10 mouse cellular contexts compared by ENCODE assay signal in genomic region chr11:96345220-96345892, GRCm38 (mm10). TPM values are rescaled to one million over a fixed set of nuclear protein-coding genes. Genes with fewer than 3 reads are reported as not detected.
DNase-seq lines count a peak whose midpoint lies in the region; ATAC-seq and TF ChIP-seq lines count a peak whose summit lies in the region.
"Had no signal": no experiment of that assay in that cellular context is flagged by ENCODE, and none has a peak within 500 bp of the region (broad histone marks: within the 10 kb centered on the region; RNA-seq: fewer than 3 reads in every experiment).

No protein-coding gene starts in this region.

- no peak for TF ChIP-seq POLR2A in liver, adult 2 months (IDR thresholded peaks at IDR 0.05; ENCODE audit: extremely low read depth, insufficient read depth, low read length)

- H3K79me2 ChIP-seq in liver, adult 2 months (ENCODE audit: control insufficient read depth, insufficient read depth, low read length), result no peaks in the 10 kb centered on the region

- peak overlapping the region; percentile 42 for H3K9ac ChIP-seq in liver, adult 2 months (ENCODE audit: low read depth, low read length)
- peak overlapping the region; percentile 50 for H3K9ac ChIP-seq in heart, embryonic 16.5 days (ENCODE audit: low read length)
- no peak overlapping the region for H3K9ac ChIP-seq in midbrain, embryonic 16.5 days (ENCODE audit: low read depth, low read length)
- H3K9ac ChIP-seq in forebrain, postnatal 0 days, result no peak overlapping the region

- no peak overlapping the region for H3K27ac ChIP-seq in liver, adult 2 months (replicated peaks; ENCODE audit: insufficient read depth, low read depth, low read length)
- H3K27ac ChIP-seq in heart, embryonic 16.5 days (ENCODE audit: low read length), result no peak overlapping the region; the same call in 1 of the 2 replicates
- no peak overlapping the region for H3K27ac ChIP-seq in midbrain, embryonic 16.5 days (ENCODE audit: low read length)
- no peak overlapping the region for H3K27ac ChIP-seq in forebrain, postnatal 0 days (ENCODE audit: low read depth, low read length)

- 12% methylated on average over 56 of the region's 56 CpGs for WGBS in liver, adult 2 months
- WGBS in heart, embryonic 16.5 days, result 8% methylated on average over 37 of the region's 56 CpGs
- under 1% methylated on average over 38 of the region's 56 CpGs for WGBS in midbrain, embryonic 16.5 days
- under 1% methylated on average over 39 of the region's 56 CpGs for WGBS in forebrain, postnatal 0 days

- no peaks in the 10 kb centered on the region for H3K9me3 ChIP-seq in heart, embryonic 16.5 days (replicated peaks; ENCODE audit: control insufficient read depth, low read length)
- 0 out of 2 replicates have a peak, but pooled peaks cover 2% of the 10 kb centered on the region for H3K9me3 ChIP-seq in midbrain, embryonic 16.5 days (replicated peaks; ENCODE audit: control insufficient read depth, low read length, poor library complexity, severe bottlenecking)
- no peaks in the 10 kb centered on the region for H3K9me3 ChIP-seq in forebrain, postnatal 0 days (ENCODE audit: low read length)

- H3K36me3 ChIP-seq in liver, adult 2 months (ENCODE audit: control insufficient read depth, insufficient read depth, low read length), result no peaks in the 10 kb centered on the region
- H3K36me3 ChIP-seq in heart, embryonic 16.5 days (ENCODE audit: control insufficient read depth, insufficient read depth), result no peaks in the 10 kb centered on the region
- no peaks in the 10 kb centered on the region for H3K36me3 ChIP-seq in midbrain, embryonic 16.5 days (ENCODE audit: control insufficient read depth, insufficient read depth, low read length)
- H3K36me3 ChIP-seq in forebrain, postnatal 0 days (ENCODE audit: insufficient read depth), result no peaks in the 10 kb centered on the region

- no peak for TF ChIP-seq CTCF in liver, adult 2 months (IDR thresholded peaks at IDR 0.05; ENCODE audit: low read depth, low read length)
- TF ChIP-seq CTCF in forebrain, postnatal 0 days (IDR thresholded peaks at IDR 0.05; ENCODE audit: low read depth), result no peak

- no peak for DNase-seq in liver, adult 2 months (ENCODE audit: extremely low read depth, low read depth, low spot score)
- DNase-seq in liver, result no peak
- DNase-seq in kidney, adult 9 months, result peak; percentile 50
- no peak for DNase-seq in right cerebral cortex, adult 2 months (ENCODE audit: low spot score in 2 of 2)
- DNase-seq in thymus, postnatal 10 days (ENCODE audit: low spot score in 2 of 2), result no peak
- DNase-seq in forebrain, postnatal 0 days, result no peak
- DNase-seq: right cerebral cortex, postnatal 4 days had no signal

- H3K4me2 ChIP-seq in heart, embryonic 16.5 days (ENCODE audit: low read depth, low read length), result peak overlapping the region; percentile 71
- 0 out of 2 replicates have a peak overlapping the region, but pooled peaks have one; percentile 23 for H3K4me2 ChIP-seq in midbrain, embryonic 16.5 days (ENCODE audit: low read length)
- H3K4me2 ChIP-seq in forebrain, postnatal 0 days (ENCODE audit: low read depth), result no peak overlapping the region

- peaks cover 3% of the 10 kb centered on the region; the same call in 1 of the 2 replicates for H3K4me1 ChIP-seq in liver, adult 2 months (ENCODE audit: control insufficient read depth, insufficient read depth, low read length)
- H3K4me1 ChIP-seq in heart, embryonic 16.5 days (ENCODE audit: control insufficient read depth, insufficient read depth, low read length), result peaks cover 5% of the 10 kb centered on the region
- peaks cover 3% of the 10 kb centered on the region for H3K4me1 ChIP-seq in midbrain, embryonic 16.5 days (ENCODE audit: control insufficient read depth, insufficient read depth, low read length)
- H3K4me1 ChIP-seq in forebrain, postnatal 0 days (ENCODE audit: insufficient read depth), result no peaks in the 10 kb centered on the region

- no peak for ATAC-seq in heart, embryonic 16.5 days (replicated peaks; ENCODE audit: extremely low read depth, insufficient read depth, low FRiP score)
- ATAC-seq in midbrain, embryonic 16.5 days, result no peak
- ATAC-seq in forebrain, postnatal 0 days, result no peak

- peaks cover 29% of the 10 kb centered on the region for H3K27me3 ChIP-seq in liver, adult 2 months (ENCODE audit: control insufficient read depth, insufficient read depth, low read length)
- H3K27me3 ChIP-seq in heart, embryonic 16.5 days (ENCODE audit: control insufficient read depth, insufficient read depth, low read length), result peaks cover 82% of the 10 kb centered on the region
- H3K27me3 ChIP-seq in midbrain, embryonic 16.5 days (ENCODE audit: control insufficient read depth, insufficient read depth, low read depth, low read length), result peaks cover 83% of the 10 kb centered on the region
- peaks cover 91% of the 10 kb centered on the region for H3K27me3 ChIP-seq in forebrain, postnatal 0 days (ENCODE audit: insufficient read depth, low read length)

- peak overlapping the region; percentile 33; the same call in 1 of the 2 replicates for H3K4me3 ChIP-seq in liver, adult 2 months (ENCODE audit: insufficient read depth, low read depth, low read length)
- peak overlapping the region; percentile 44 for H3K4me3 ChIP-seq in heart, embryonic 16.5 days (ENCODE audit: low read length)
- no peak overlapping the region; the same call in 1 of the 2 replicates for H3K4me3 ChIP-seq in midbrain, embryonic 16.5 days (ENCODE audit: low read depth, low read length)
- H3K4me3 ChIP-seq in forebrain, postnatal 0 days (ENCODE audit: low read depth, low read length), result no peak overlapping the region

RNA-seq across cellular contexts. Expression of gene Hoxb2, which starts 5.0 kb away (rescaled TPM):
- 0.46 and 0.60 TPM in 2 replicates for total RNA-seq in liver, adult 2 months (2014; rRNA removed)
- 0.98 and 1.3 TPM in 2 replicates for polyA plus RNA-seq in liver, adult 2 months (2012; rRNA removed)
- 2.5 and 3.1 TPM in 2 replicates for polyA plus RNA-seq in heart, embryonic 16.5 days (2015; fragmentation: Nextera tagmentation; extraction: Ambion mirVana)
- polyA plus RNA-seq in midbrain, embryonic 16.5 days (2015; fragmentation: Nextera tagmentation; extraction: Ambion mirVana), result 0.11 and 0.21 TPM in 2 replicates
- not detected in 2 replicates for total RNA-seq in forebrain, postnatal 0 days (2014; rRNA removed)
- not detected in 2 replicates for polyA plus RNA-seq in forebrain, postnatal 0 days (2015; fragmentation: Nextera tagmentation; extraction: Ambion mirVana)
- total RNA-seq: left cerebral cortex, postnatal 36 days had no signal

RNA-seq across cellular contexts. Expression of gene Hoxb1, which starts 20.2 kb away (rescaled TPM):
- not detected in 2 replicates for total RNA-seq in liver, adult 2 months (2014; rRNA removed)
- not detected in 2 replicates for polyA plus RNA-seq in liver, adult 2 months (2012; rRNA removed)
- 0.07 TPM in 1 of 2 replicates, not detected in the other for polyA plus RNA-seq in heart, embryonic 16.5 days (2015; fragmentation: Nextera tagmentation; extraction: Ambion mirVana)
- polyA plus RNA-seq in midbrain, embryonic 16.5 days (2015; fragmentation: Nextera tagmentation; extraction: Ambion mirVana), result not detected in 2 replicates
- total RNA-seq in forebrain, postnatal 0 days (2014; rRNA removed), result not detected in 2 replicates
- not detected in 2 replicates for polyA plus RNA-seq in forebrain, postnatal 0 days (2015; fragmentation: Nextera tagmentation; extraction: Ambion mirVana)
- total RNA-seq: left cerebral cortex, postnatal 36 days had no signal

RNA-seq across cellular contexts. Expression of gene Hoxb3, which starts 22.2 kb away (rescaled TPM):
- total RNA-seq in liver, adult 2 months (2014; rRNA removed), result 0.18 and 0.47 TPM in 2 replicates
- 0.47 and 0.48 TPM in 2 replicates for polyA plus RNA-seq in liver, adult 2 months (2012; rRNA removed)
- polyA plus RNA-seq in heart, embryonic 16.5 days (2015; fragmentation: Nextera tagmentation; extraction: Ambion mirVana), result 0.24 and 0.79 TPM in 2 replicates
- polyA plus RNA-seq in midbrain, embryonic 16.5 days (2015; fragmentation: Nextera tagmentation; extraction: Ambion mirVana), result not detected in 2 replicates
- total RNA-seq in forebrain, postnatal 0 days (2014; rRNA removed), result not detected in 2 replicates
- polyA plus RNA-seq in forebrain, postnatal 0 days (2015; fragmentation: Nextera tagmentation; extraction: Ambion mirVana), result not detected in 2 replicates
- total RNA-seq: left cerebral cortex, postnatal 36 days had no signal

RNA-seq across cellular contexts. Expression of gene Hoxb4, which starts 27.3 kb away (rescaled TPM):
- total RNA-seq in liver, adult 2 months (2014; rRNA removed), result 0.37 and 0.67 TPM in 2 replicates
- polyA plus RNA-seq in liver, adult 2 months (2012; rRNA removed), result 0.55 and 0.91 TPM in 2 replicates
- polyA plus RNA-seq in heart, embryonic 16.5 days (2015; fragmentation: Nextera tagmentation; extraction: Ambion mirVana), result 0.28 and 0.32 TPM in 2 replicates
- not detected in 2 replicates for polyA plus RNA-seq in midbrain, embryonic 16.5 days (2015; fragmentation: Nextera tagmentation; extraction: Ambion mirVana)
- not detected in 2 replicates for total RNA-seq in forebrain, postnatal 0 days (2014; rRNA removed)
- polyA plus RNA-seq in forebrain, postnatal 0 days (2015; fragmentation: Nextera tagmentation; extraction: Ambion mirVana), result not detected in 2 replicates
- total RNA-seq: left cerebral cortex, postnatal 36 days had no signal

RNA-seq across cellular contexts. Expression of gene Hoxb5, which starts 42.2 kb away (rescaled TPM):
- total RNA-seq in liver, adult 2 months (2014; rRNA removed), result 0.09 and 0.20 TPM in 2 replicates
- 0.35 and 0.40 TPM in 2 replicates for polyA plus RNA-seq in liver, adult 2 months (2012; rRNA removed)
- 0.76 and 2.8 TPM in 2 replicates for polyA plus RNA-seq in heart, embryonic 16.5 days (2015; fragmentation: Nextera tagmentation; extraction: Ambion mirVana)
- polyA plus RNA-seq in midbrain, embryonic 16.5 days (2015; fragmentation: Nextera tagmentation; extraction: Ambion mirVana), result 0.14 TPM in 1 of 2 replicates, not detected in the other
- not detected in 2 replicates for total RNA-seq in forebrain, postnatal 0 days (2014; rRNA removed)
- not detected in 2 replicates for polyA plus RNA-seq in forebrain, postnatal 0 days (2015; fragmentation: Nextera tagmentation; extraction: Ambion mirVana)
- total RNA-seq: left cerebral cortex, postnatal 36 days had no signal

Comparison
In these comparisons a context has a peak if more than half of its experiments do, and no peak if none do; other contexts are left out.
1. H3K4me3 ChIP-seq: peak in liver, adult 2 months (single experiment) and heart, embryonic 16.5 days (single experiment); none in midbrain, embryonic 16.5 days (single experiment) and forebrain, postnatal 0 days (single experiment).
2. H3K9ac ChIP-seq: peak in liver, adult 2 months (single experiment) and heart, embryonic 16.5 days (single experiment); none in midbrain, embryonic 16.5 days (single experiment) and forebrain, postnatal 0 days (single experiment).